Mouse (Mus musculus): Measurements from ENCODE around the gene Zfp639. TPM values are rescaled to one million over a fixed set of nuclear protein-coding genes. Genes with fewer than 3 reads are reported as not detected.

Zfp639 gene
- polyA plus RNA-seq, 1 experiment from 2014 or later: 27.2 TPM

DNA sequence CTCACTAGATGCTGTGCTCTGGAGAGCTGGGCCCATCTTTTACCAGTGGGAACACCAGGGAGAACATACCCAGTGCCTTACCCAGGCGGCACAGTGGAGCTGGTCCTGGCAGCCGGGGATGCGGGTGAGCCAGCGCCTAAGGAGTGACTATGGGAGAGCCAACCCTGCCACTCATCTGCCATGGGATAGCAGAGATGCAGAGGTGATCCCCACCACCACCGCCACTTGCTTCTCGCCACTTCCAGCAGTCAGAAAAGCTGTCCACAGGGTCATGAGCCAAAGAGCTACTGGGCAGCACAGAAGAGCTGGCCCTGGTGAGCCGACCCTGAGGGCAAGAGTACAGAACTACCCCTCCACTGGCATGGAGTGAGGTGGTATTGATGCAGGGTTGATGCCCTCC is 30.1 kb upstream of the Zfp639 start:
- Histone ChIP-seq H3K9me3 (ENCODE audit: control insufficient read depth, low read length) (no peaks in the 10 kb centered on the region), H3K36me3 (ENCODE audit: control insufficient read depth, insufficient read depth, low read length) (no peaks in the 10 kb centered on the region), H3K27ac (replicated peaks in 1 of 2; ENCODE audit: control insufficient read depth in 1 of 2, insufficient read depth in 1 of 2, low read depth in 2 of 2, low read length in 2 of 2) (no peak overlapping the region), H3K9ac (ENCODE audit: low read length) (no peak overlapping the region), H3K4me1 (ENCODE audit: control insufficient read depth in 2 of 2, insufficient read depth in 2 of 2, low read length in 2 of 2) (no peaks in the 10 kb centered on the region), H3K27me3 (ENCODE audit: control insufficient read depth, insufficient read depth, low read length) (no peaks in the 10 kb centered on the region), H3K4me3 (ENCODE audit: control insufficient read depth in 1 of 2, insufficient read depth in 1 of 2, low read depth in 1 of 2, low read length in 2 of 2) (no peak overlapping the region), H3K4me2 (ENCODE audit: low read length) (no peak overlapping the region)
- WGBS: 88% methylated on average over 7 of the region's 7 CpGs
- no peak for ATAC-seq (ENCODE audit: insufficient number of reproducible peaks, insufficient read depth, low FRiP score, low read depth)

DNA sequence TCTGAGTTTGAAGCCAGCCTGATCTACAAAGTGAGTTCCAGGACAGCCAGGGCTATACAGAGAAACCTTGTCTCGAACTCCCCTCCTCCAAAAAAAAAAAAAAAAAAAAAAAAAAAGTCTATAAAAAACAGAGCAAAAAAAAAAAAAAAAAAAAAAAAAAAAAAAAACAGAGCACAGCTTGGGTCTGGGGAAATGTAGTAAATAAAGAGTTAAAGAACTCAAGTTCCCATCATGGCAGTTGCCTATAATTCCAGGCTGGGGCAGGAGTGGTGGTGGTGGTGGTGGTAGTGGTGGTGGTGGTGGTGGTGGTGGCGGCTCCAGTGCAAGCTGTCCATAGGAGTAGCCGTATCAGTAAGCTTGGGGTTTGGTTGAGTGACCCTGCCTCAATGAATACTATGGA is 27.0 kb upstream of the Zfp639 start:
- no peaks in the 10 kb centered on the region for H3K4me1 ChIP-seq (ENCODE audit: control insufficient read depth in 2 of 2, insufficient read depth in 2 of 2, low read length in 2 of 2)
- H3K4me3 ChIP-seq (ENCODE audit: control insufficient read depth in 1 of 2, insufficient read depth in 1 of 2, low read depth in 1 of 2, low read length in 2 of 2): no peak overlapping the region
- no peak overlapping the region for H3K4me2 ChIP-seq (ENCODE audit: low read length)
- no peaks in the 10 kb centered on the region for H3K27me3 ChIP-seq (ENCODE audit: control insufficient read depth, insufficient read depth, low read length)
- no peak overlapping the region for H3K27ac ChIP-seq (replicated peaks in 1 of 2; ENCODE audit: control insufficient read depth in 1 of 2, insufficient read depth in 1 of 2, low read depth in 2 of 2, low read length in 2 of 2)
- H3K36me3 ChIP-seq (ENCODE audit: control insufficient read depth, insufficient read depth, low read length): no peaks in the 10 kb centered on the region
- H3K9ac ChIP-seq (ENCODE audit: low read length): no peak overlapping the region
- WGBS: 88% methylated on average over 3 of the region's 3 CpGs
- no peaks in the 10 kb centered on the region for H3K9me3 ChIP-seq (ENCODE audit: control insufficient read depth, low read length)
- ATAC-seq (ENCODE audit: insufficient number of reproducible peaks, insufficient read depth, low FRiP score, low read depth): no peak

DNA sequence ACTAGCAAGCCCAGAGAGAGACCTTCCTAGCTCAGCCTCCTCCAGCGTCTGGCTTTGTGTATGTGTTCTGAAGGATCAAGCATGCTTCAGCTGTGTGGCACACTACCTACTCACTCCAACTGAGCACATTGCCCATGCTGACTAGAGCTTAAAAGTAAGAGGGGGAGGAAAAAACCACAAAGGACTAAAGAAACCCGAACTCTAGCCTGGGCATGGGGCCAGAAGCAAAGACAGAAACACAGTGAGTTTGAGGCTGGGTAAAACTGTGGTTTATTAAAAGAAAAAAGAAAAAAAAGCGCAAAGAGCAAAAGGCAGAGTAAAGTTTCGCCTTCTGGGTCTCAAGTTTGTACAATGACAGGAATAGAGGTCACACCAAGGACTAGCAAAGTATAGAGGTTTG is 23.5 kb upstream of the Zfp639 start:
- 0 out of 2 replicates have a peak, but pooled peaks cover 3% of the 10 kb centered on the region for H3K27me3 ChIP-seq (ENCODE audit: control insufficient read depth, insufficient read depth, low read length)
- no peak overlapping the region for H3K9ac ChIP-seq (ENCODE audit: low read length)
- H3K36me3 ChIP-seq (ENCODE audit: control insufficient read depth, insufficient read depth, low read length): no peaks in the 10 kb centered on the region
- no peak for ATAC-seq (ENCODE audit: insufficient number of reproducible peaks, insufficient read depth, low FRiP score, low read depth)
- no peak overlapping the region for H3K27ac ChIP-seq (replicated peaks in 1 of 2; ENCODE audit: control insufficient read depth in 1 of 2, insufficient read depth in 1 of 2, low read depth in 2 of 2, low read length in 2 of 2)
- 76% methylated on average over 4 of the region's 4 CpGs for WGBS
- H3K4me1 ChIP-seq (ENCODE audit: control insufficient read depth in 2 of 2, insufficient read depth in 2 of 2, low read length in 2 of 2): no peaks in the 10 kb centered on the region
- H3K9me3 ChIP-seq (ENCODE audit: control insufficient read depth, low read length): no peaks in the 10 kb centered on the region
- H3K4me3 ChIP-seq (ENCODE audit: control insufficient read depth in 1 of 2, insufficient read depth in 1 of 2, low read depth in 1 of 2, low read length in 2 of 2): no peak overlapping the region
- H3K4me2 ChIP-seq (ENCODE audit: low read length): no peak overlapping the region

DNA sequence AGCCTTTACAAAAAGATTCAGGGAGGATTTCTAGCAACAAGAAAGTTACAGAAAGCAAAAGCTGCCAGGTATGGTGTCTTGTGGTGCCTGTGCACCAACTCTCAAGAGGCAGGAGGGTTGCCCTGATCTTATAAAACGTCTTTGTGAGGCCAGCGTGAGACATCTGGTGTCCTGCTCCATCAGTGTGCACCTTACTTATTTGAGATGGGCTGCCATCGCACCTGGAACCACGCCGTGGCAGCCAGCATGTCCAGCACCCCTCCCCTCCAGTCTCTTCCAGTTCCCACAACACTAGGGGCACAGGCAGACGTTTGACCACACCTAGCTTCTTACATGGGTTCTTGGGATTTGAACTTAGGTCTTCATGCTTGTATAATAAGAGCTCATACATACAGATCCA is 21.9 kb upstream of the Zfp639 start:
- H3K4me2 ChIP-seq (ENCODE audit: low read length): no peak overlapping the region
- H3K27ac ChIP-seq (replicated peaks in 1 of 2; ENCODE audit: control insufficient read depth in 1 of 2, insufficient read depth in 1 of 2, low read depth in 2 of 2, low read length in 2 of 2): no peak overlapping the region
- H3K4me1 ChIP-seq (ENCODE audit: control insufficient read depth in 2 of 2, insufficient read depth in 2 of 2, low read length in 2 of 2): no peaks in the 10 kb centered on the region
- no peak for ATAC-seq (ENCODE audit: insufficient number of reproducible peaks, insufficient read depth, low FRiP score, low read depth)
- H3K27me3 ChIP-seq (ENCODE audit: control insufficient read depth, insufficient read depth, low read length): 0 out of 2 replicates have a peak, but pooled peaks cover 3% of the 10 kb centered on the region
- H3K9ac ChIP-seq (ENCODE audit: low read length): no peak overlapping the region
- H3K4me3 ChIP-seq (ENCODE audit: control insufficient read depth in 1 of 2, insufficient read depth in 1 of 2, low read depth in 1 of 2, low read length in 2 of 2): no peak overlapping the region
- H3K9me3 ChIP-seq (ENCODE audit: control insufficient read depth, low read length): no peaks in the 10 kb centered on the region
- WGBS: 78% methylated on average over 6 of the region's 6 CpGs
- no peaks in the 10 kb centered on the region for H3K36me3 ChIP-seq (ENCODE audit: control insufficient read depth, insufficient read depth, low read length)

DNA sequence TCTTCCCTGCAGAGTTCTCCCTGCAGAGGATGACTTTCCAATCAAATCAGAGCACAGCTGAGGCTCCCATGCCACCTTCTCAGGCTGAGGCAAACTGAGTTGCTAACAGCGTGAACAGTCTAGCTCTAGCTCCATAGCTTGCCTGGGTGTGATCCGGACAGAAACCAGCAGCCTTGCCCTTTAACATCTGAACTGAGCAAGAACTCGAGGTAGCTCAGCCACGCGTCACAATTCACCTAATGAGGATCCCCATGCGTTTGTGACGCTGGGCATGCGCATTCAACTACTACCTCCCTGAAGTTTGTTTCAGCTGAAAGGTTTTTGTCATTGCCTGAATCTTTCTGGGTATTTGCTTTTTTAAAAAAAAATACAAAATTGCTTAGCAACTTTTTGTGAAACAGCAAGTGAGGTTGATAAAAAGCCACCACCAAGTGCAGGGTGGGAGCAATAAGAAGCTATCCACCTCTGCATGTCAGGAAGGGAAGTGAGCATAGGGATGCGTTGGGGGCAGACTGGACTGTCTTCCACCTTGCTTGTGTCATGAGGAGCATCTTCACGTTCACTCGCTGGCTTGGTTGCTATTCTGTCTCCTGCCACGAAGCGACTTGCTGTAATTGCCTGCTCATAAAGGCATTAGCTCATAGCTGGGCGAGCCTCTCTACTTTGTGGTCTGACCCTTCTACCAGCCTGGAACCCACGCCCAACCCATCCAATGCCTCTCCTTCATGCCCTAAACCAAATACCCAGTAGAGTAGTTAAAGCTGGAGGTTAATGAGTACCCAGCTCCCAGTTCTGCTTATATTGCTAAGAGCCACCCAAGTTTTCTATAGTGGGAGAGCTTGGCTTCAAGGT is 19.8 kb upstream of the Zfp639 start:
- Histone ChIP-seq H3K36me3 (ENCODE audit: control insufficient read depth, insufficient read depth, low read length) (no peaks in the 10 kb centered on the region), H3K27ac (replicated peaks in 1 of 2; ENCODE audit: control insufficient read depth in 1 of 2, insufficient read depth in 1 of 2, low read depth in 2 of 2, low read length in 2 of 2) (no peak overlapping the region), H3K9ac (ENCODE audit: low read length) (no peak overlapping the region), H3K4me3 (ENCODE audit: control insufficient read depth in 1 of 2, insufficient read depth in 1 of 2, low read depth in 1 of 2, low read length in 2 of 2) (no peak overlapping the region), H3K4me1 (ENCODE audit: control insufficient read depth in 2 of 2, insufficient read depth in 2 of 2, low read length in 2 of 2) (no peaks in the 10 kb centered on the region), H3K9me3 (ENCODE audit: control insufficient read depth, low read length) (no peaks in the 10 kb centered on the region), H3K27me3 (ENCODE audit: control insufficient read depth, insufficient read depth, low read length) (0 out of 2 replicates have a peak, but pooled peaks cover 3% of the 10 kb centered on the region), H3K4me2 (ENCODE audit: low read length) (no peak overlapping the region)
- 73% methylated on average over 15 of the region's 15 CpGs for WGBS
- no peak for ATAC-seq (ENCODE audit: insufficient number of reproducible peaks, insufficient read depth, low FRiP score, low read depth)

DNA sequence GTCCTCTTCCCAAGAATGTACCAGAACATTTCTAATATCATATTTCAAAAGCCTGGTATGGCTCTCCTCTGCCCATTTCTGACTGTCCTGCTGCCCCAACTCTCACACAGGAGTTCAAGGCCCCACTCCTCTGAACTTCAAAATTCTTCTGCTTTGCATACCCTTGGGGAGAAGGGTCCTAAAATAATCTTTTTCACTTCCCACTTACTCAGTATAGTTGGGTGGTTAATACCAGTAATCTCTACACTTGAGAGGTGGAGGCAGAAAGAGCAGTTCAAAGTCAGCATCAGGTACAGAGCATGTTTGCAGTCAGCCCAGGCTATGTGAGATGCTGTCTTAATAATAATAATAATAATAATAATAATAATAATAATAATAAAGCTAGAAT is 19.1 kb upstream of the Zfp639 start:
- Histone ChIP-seq H3K9ac (ENCODE audit: low read length) (no peak overlapping the region), H3K4me3 (ENCODE audit: control insufficient read depth in 1 of 2, insufficient read depth in 1 of 2, low read depth in 1 of 2, low read length in 2 of 2) (no peak overlapping the region), H3K27ac (replicated peaks in 1 of 2; ENCODE audit: control insufficient read depth in 1 of 2, insufficient read depth in 1 of 2, low read depth in 2 of 2, low read length in 2 of 2) (no peak overlapping the region), H3K27me3 (ENCODE audit: control insufficient read depth, insufficient read depth, low read length) (0 out of 2 replicates have a peak, but pooled peaks cover 3% of the 10 kb centered on the region), H3K36me3 (ENCODE audit: control insufficient read depth, insufficient read depth, low read length) (no peaks in the 10 kb centered on the region), H3K9me3 (ENCODE audit: control insufficient read depth, low read length) (no peaks in the 10 kb centered on the region), H3K4me1 (ENCODE audit: control insufficient read depth in 2 of 2, insufficient read depth in 2 of 2, low read length in 2 of 2) (no peaks in the 10 kb centered on the region), H3K4me2 (ENCODE audit: low read length) (no peak overlapping the region)
- no peak for ATAC-seq (ENCODE audit: insufficient number of reproducible peaks, insufficient read depth, low FRiP score, low read depth)

DNA sequence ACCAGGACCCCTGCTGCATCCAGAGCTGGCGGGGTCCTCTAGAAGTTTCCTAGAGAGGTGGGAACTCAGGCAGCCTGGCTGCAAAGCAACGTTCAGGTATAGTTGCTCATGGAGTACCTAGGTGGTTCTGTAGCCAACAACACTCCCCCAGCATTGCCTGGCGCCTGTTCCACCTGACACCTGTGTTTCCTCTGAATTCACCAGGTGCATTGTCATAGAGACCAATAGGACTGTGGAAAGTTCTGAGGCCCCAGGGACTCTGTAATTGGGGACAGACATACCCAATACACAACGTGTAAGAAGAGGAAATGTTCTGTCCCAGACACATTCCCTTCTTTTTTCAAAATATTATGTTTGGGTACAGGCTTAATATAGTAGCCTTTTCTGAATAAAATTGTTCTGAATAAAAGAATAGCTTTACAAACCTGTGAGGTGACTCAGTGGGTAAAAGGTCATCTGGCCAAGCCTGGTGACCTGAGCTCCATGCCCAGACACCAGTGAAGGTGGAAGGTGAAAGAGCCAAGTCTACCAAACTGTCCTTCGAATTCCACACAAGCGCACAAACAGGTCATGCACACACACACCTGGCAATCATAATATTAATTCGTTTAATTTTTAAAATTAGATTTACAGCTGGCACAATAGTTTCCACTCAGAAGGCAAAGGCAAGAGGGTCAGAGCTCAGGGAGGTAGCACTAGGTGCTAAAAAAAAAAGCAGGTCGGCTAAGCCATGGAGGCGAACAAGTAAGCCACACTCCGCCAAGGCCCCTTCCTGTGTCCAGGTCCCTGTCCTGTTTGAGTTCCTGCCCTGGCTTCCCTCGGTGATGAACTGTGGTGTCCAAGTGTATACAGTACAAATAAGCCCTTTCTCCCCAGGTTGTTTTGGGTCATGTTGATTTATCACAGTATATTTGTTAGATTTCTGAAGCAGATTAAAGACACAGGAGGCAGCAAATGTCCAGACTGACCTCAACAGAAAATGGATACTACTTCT is 17.7 kb upstream of the Zfp639 start, which contains the start of gene Kcnmb3:
Kcnmb3 (minus strand) TSS at position 135 of the 994 bp plus-strand sequence.
- Histone ChIP-seq H3K36me3 (ENCODE audit: control insufficient read depth, insufficient read depth, low read length) (no peaks in the 10 kb centered on the region), H3K4me1 (ENCODE audit: control insufficient read depth in 2 of 2, insufficient read depth in 2 of 2, low read length in 2 of 2) (0 out of 4 replicates have a peak, but pooled peaks cover 0 to 2% of the 10 kb centered on the region in 2 experiments), H3K9ac (ENCODE audit: low read length) (no peak within 1 kb of the TSS), H3K4me3 (ENCODE audit: control insufficient read depth in 1 of 2, insufficient read depth in 1 of 2, low read depth in 1 of 2, low read length in 2 of 2) (no peak within 1 kb of the TSS), H3K27ac (replicated peaks in 1 of 2; ENCODE audit: control insufficient read depth in 1 of 2, insufficient read depth in 1 of 2, low read depth in 2 of 2, low read length in 2 of 2) (no peak within 1 kb of the TSS), H3K27me3 (ENCODE audit: control insufficient read depth, insufficient read depth, low read length) (0 out of 2 replicates have a peak, but pooled peaks cover 3% of the 10 kb centered on the region), H3K9me3 (ENCODE audit: control insufficient read depth, low read length) (no peaks in the 10 kb centered on the region), H3K4me2 (ENCODE audit: low read length) (no peak within 1 kb of the TSS)
- WGBS: 71% methylated on average over 11 of the region's 11 CpGs
- no peak for ATAC-seq (ENCODE audit: insufficient number of reproducible peaks, insufficient read depth, low FRiP score, low read depth)
